Mouse (Mus musculus) right cerebral cortex, adult 18-20 months (tissue): Measurements from ENCODE around the gene Ap1g1.

Experiments
- DNase-seq: peaks from one replicate; pipeline ENCODE4 v3.0.0; 2022; ENCODE audit warnings: mixed read lengths

Gene Ap1g1

GRCm38 (mm10) chr8:109790938-109791337, 12.6 kb downstream of the Ap1g1 start:
- DNase-seq, result no peak

- DNase-seq, result no peak
Observed at GRCm38 (mm10) chr8:109795166-109795565, 16.8 kb downstream of the Ap1g1 start.

- no peak for DNase-seq
Observed at GRCm38 (mm10) chr8:109798721-109799120, 20.4 kb downstream of the Ap1g1 start.

- DNase-seq, result no peak
Observed at GRCm38 (mm10) chr8:109799245-109799644, 20.9 kb downstream of the Ap1g1 start.

GRCm38 (mm10) chr8:109800325-109800724, 22.0 kb downstream of the Ap1g1 start:
- no peak for DNase-seq

GRCm38 (mm10) chr8:109803211-109803610, 24.9 kb downstream of the Ap1g1 start:
- no peak for DNase-seq

- no peak for DNase-seq
Observed at GRCm38 (mm10) chr8:109803801-109804200, 25.4 kb downstream of the Ap1g1 start.

- DNase-seq, result no peak
Observed at GRCm38 (mm10) chr8:109806522-109806921, 28.2 kb downstream of the Ap1g1 start.

GRCm38 (mm10) chr8:109807401-109808119, 29.2 kb downstream of the Ap1g1 start:
- DNase-seq, result peak; percentile 21

- no peak for DNase-seq
Observed at GRCm38 (mm10) chr8:109808120-109808447, 29.7 kb downstream of the Ap1g1 start.

- DNase-seq, result no peak
Observed at GRCm38 (mm10) chr8:109810434-109810833, 32.1 kb downstream of the Ap1g1 start.

GRCm38 (mm10) chr8:109815268-109815667, 36.9 kb downstream of the Ap1g1 start:
- DNase-seq, result no peak

GRCm38 (mm10) chr8:109817933-109818332, 39.6 kb downstream of the Ap1g1 start:
- no peak for DNase-seq

GRCm38 (mm10) chr8:109823561-109823960, 45.2 kb downstream of the Ap1g1 start:
- no peak for DNase-seq

- DNase-seq, result no peak
Observed at GRCm38 (mm10) chr8:109839822-109840221, 61.5 kb downstream of the Ap1g1 start.

- no peak for DNase-seq
Observed at GRCm38 (mm10) chr8:109842468-109842867, 64.1 kb downstream of the Ap1g1 start.

- DNase-seq, result no peak
Observed at GRCm38 (mm10) chr8:109847866-109848265, 69.5 kb downstream of the Ap1g1 start.

- no peak for DNase-seq
Observed at GRCm38 (mm10) chr8:109848981-109849380, 70.6 kb downstream of the Ap1g1 start.

GRCm38 (mm10) chr8:109853423-109853822, 75.1 kb downstream of the Ap1g1 start:
- peak; percentile 65 for DNase-seq

- DNase-seq, result no peak
Observed at GRCm38 (mm10) chr8:109854522-109854921, 76.2 kb downstream of the Ap1g1 start.

GRCm38 (mm10) chr8:109855451-109855850, 77.1 kb downstream of the Ap1g1 start:
- no peak for DNase-seq

GRCm38 (mm10) chr8:109863398-109863797, 85.0 kb downstream of the Ap1g1 start:
- DNase-seq, result no peak

- DNase-seq, result no peak
Observed at GRCm38 (mm10) chr8:109864798-109865197, 86.4 kb downstream of the Ap1g1 start.

- peak; percentile 52 for DNase-seq
Observed at GRCm38 (mm10) chr8:109865536-109865935, 87.2 kb downstream of the Ap1g1 start.

- no peak for DNase-seq
Observed at GRCm38 (mm10) chr8:109866690-109867089, 88.3 kb downstream of the Ap1g1 start.
